ENCODE assay signal across 27 mouse cellular contexts in the genomic region with DNA sequence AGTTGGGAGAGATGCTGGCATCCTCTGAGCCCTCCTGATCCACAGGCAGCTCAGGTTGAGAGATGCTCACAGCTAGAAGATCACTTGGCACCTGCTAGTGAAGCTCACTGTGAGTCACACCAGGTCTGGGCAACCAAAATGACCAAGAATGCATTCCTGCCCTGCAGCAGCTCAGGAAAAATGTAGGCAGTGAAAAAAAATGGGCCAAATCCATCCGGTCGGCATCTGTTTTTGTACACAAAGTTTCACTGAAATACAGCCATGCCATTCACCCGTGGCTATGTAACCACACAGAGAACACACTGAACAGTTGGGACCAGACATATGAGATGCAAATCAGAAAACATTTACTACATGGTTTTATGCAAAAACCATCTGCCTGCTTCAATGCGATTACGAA.
DNase-seq lines count a peak whose midpoint lies in the region; ATAC-seq and TF ChIP-seq lines count a peak whose summit lies in the region.
"Had no signal": no experiment of that assay in that cellular context is flagged by ENCODE, and none has a peak within 500 bp of the region (broad histone marks: within the 10 kb centered on the region; RNA-seq: fewer than 3 reads in every experiment).

No protein-coding gene starts in this region.

- H3K4me1 ChIP-seq in forebrain, postnatal 0 days (ENCODE audit: insufficient read depth): no peaks in the 10 kb centered on the region
- 0 out of 2 replicates have a peak, but pooled peaks cover 2% of the 10 kb centered on the region for H3K4me1 ChIP-seq in forebrain, embryonic 11.5 days (replicated peaks; ENCODE audit: control insufficient read depth, insufficient read depth, low read length)
- 0 out of 2 replicates have a peak, but pooled peaks cover 2% of the 10 kb centered on the region for H3K4me1 ChIP-seq in hindbrain, embryonic 13.5 days (replicated peaks)
- H3K4me1 ChIP-seq: embryonic facial prominence, embryonic 12.5 days; midbrain, embryonic 12.5 days had no signal

- H3K27ac ChIP-seq in forebrain, postnatal 0 days (ENCODE audit: low read depth, low read length): no peak overlapping the region
- H3K27ac ChIP-seq in forebrain, embryonic 11.5 days (ENCODE audit: low read depth, low read length): no peak overlapping the region
- peak overlapping the region; percentile 46; the same call in 1 of the 2 replicates for H3K27ac ChIP-seq in layer of hippocampus, adult 2 months
- no peak overlapping the region for H3K27ac ChIP-seq in hindbrain, embryonic 13.5 days
- H3K27ac ChIP-seq: embryonic facial prominence, embryonic 12.5 days; heart, adult 2 months; heart, embryonic 13.5 days; hindbrain, embryonic 14.5 days; kidney, postnatal 0 days; limb, embryonic 15.5 days; midbrain, embryonic 12.5 days had no signal

- 62% methylated on average over 5 of the region's 5 CpGs for WGBS in forebrain, postnatal 0 days
- WGBS in forebrain, embryonic 11.5 days: 94% methylated on average over 5 of the region's 5 CpGs
- WGBS in hindbrain, embryonic 13.5 days: 93% methylated on average over 5 of the region's 5 CpGs

- H3K9ac ChIP-seq in forebrain, postnatal 0 days: no peak overlapping the region
- no peak overlapping the region for H3K9ac ChIP-seq in forebrain, embryonic 11.5 days (ENCODE audit: low read length)
- no peak overlapping the region for H3K9ac ChIP-seq in hindbrain, embryonic 13.5 days
- H3K9ac ChIP-seq: embryonic facial prominence, embryonic 12.5 days; heart, embryonic 13.5 days; hindbrain, embryonic 14.5 days; limb, embryonic 15.5 days; midbrain, embryonic 12.5 days had no signal

- no peak overlapping the region for H3K4me3 ChIP-seq in forebrain, postnatal 0 days (ENCODE audit: low read depth, low read length)
- H3K4me3 ChIP-seq in forebrain, embryonic 11.5 days (ENCODE audit: low read depth, low read length): no peak overlapping the region
- no peak overlapping the region for H3K4me3 ChIP-seq in layer of hippocampus, adult 2 months
- no peak overlapping the region for H3K4me3 ChIP-seq in hindbrain, embryonic 13.5 days
- H3K4me3 ChIP-seq: embryonic facial prominence, embryonic 12.5 days; heart, adult 2 months; heart, embryonic 13.5 days; limb, embryonic 15.5 days; midbrain, embryonic 12.5 days had no signal

- no peak overlapping the region for H3K4me2 ChIP-seq in forebrain, postnatal 0 days (ENCODE audit: low read depth)
- no peak overlapping the region for H3K4me2 ChIP-seq in forebrain, embryonic 11.5 days (ENCODE audit: low read depth, low read length, severe bottlenecking)
- H3K4me2 ChIP-seq in hindbrain, embryonic 13.5 days: no peak overlapping the region
- H3K4me2 ChIP-seq: embryonic facial prominence, embryonic 12.5 days; heart, embryonic 13.5 days; hindbrain, embryonic 14.5 days; limb, embryonic 15.5 days; midbrain, embryonic 12.5 days had no signal

- H3K36me3 ChIP-seq in forebrain, postnatal 0 days (ENCODE audit: insufficient read depth): no peaks in the 10 kb centered on the region
- H3K36me3 ChIP-seq in forebrain, embryonic 11.5 days (ENCODE audit: control insufficient read depth, insufficient read depth, low read length): no peaks in the 10 kb centered on the region
- H3K36me3 ChIP-seq in hindbrain, embryonic 13.5 days: no peaks in the 10 kb centered on the region
- H3K36me3 ChIP-seq: embryonic facial prominence, embryonic 12.5 days; limb, embryonic 15.5 days; midbrain, embryonic 12.5 days had no signal

- no peaks in the 10 kb centered on the region for H3K27me3 ChIP-seq in forebrain, postnatal 0 days (ENCODE audit: insufficient read depth, low read length)
- no peaks in the 10 kb centered on the region for H3K27me3 ChIP-seq in forebrain, embryonic 11.5 days (ENCODE audit: control insufficient read depth, insufficient read depth, low read length)
- H3K27me3 ChIP-seq in hindbrain, embryonic 13.5 days: 0 out of 2 replicates have a peak, but pooled peaks cover 4% of the 10 kb centered on the region
- H3K27me3 ChIP-seq: embryonic facial prominence, embryonic 12.5 days; heart, embryonic 13.5 days; limb, embryonic 15.5 days had no signal

- no peaks in the 10 kb centered on the region for H3K9me3 ChIP-seq in forebrain, postnatal 0 days (ENCODE audit: low read length)
- H3K9me3 ChIP-seq in forebrain, embryonic 11.5 days (ENCODE audit: control insufficient read depth, low read length): no peaks in the 10 kb centered on the region; the same call in 1 of the 2 replicates
- H3K9me3 ChIP-seq in hindbrain, embryonic 13.5 days: peaks cover 15% of the 10 kb centered on the region; the same call in 1 of the 2 replicates
- H3K9me3 ChIP-seq: embryonic facial prominence, embryonic 12.5 days; limb, embryonic 15.5 days had no signal

- TF ChIP-seq CTCF in forebrain, postnatal 0 days (IDR thresholded peaks at IDR 0.05; ENCODE audit: low read depth): no peak
- TF ChIP-seq CTCF in layer of hippocampus, adult 2 months (conservative IDR thresholded peaks at IDR 0.05): no peak

- DNase-seq in forebrain, postnatal 0 days: peak; percentile 64
- no peak for DNase-seq in forebrain, embryonic 11.5 days (ENCODE audit: low spot score)
- DNase-seq in layer of hippocampus, adult 2 months (ENCODE audit: low spot score in 2 of 2): peak in 1 of 2 experiments; percentile 29
- no peak for DNase-seq in layer of hippocampus, adult 11-12 months (ENCODE audit: low spot score)
- DNase-seq in 3T3-L1 (ENCODE audit: low read depth, low spot score): peak; percentile 73
- peak; percentile 49 for DNase-seq in brain, adult 2 months (ENCODE audit: low read depth, low spot score)
- no peak for DNase-seq in MN1 (ENCODE audit: low spot score)
- DNase-seq: B cell, adult 2 months; cerebellum, adult 11-12 months; cerebellum, postnatal 10 days; gastrocnemius, postnatal 10 days; heart, adult 2 months; heart, postnatal 14 days; kidney, adult 18-20 months; left cerebral cortex, postnatal 4 days; lung, adult 18-20 months; lung, postnatal 10 days; thymus, adult 18-20 months; thymus, postnatal 36 days had no signal

- ATAC-seq in forebrain, postnatal 0 days: peak; percentile 58; the same call in 1 of the 2 replicates
- no peak for ATAC-seq in forebrain, embryonic 11.5 days (replicated peaks; ENCODE audit: low FRiP score)
- no peak for ATAC-seq in hindbrain, embryonic 13.5 days (ENCODE audit: low FRiP score)
- ATAC-seq: inflammation-experienced regulatory T-cells, adult 6 months had no signal

Comparison
In these comparisons a context has a peak if more than half of its experiments do, and no peak if none do; other contexts are left out.
1. DNase-seq: peak in forebrain, postnatal 0 days (single experiment), 3T3-L1 (single experiment) and brain, adult 2 months (single experiment); none in forebrain, embryonic 11.5 days (single experiment), layer of hippocampus, adult 11-12 months (single experiment) and MN1 (single experiment).